Comparison of ENCODE assay signal across 16 mouse cellular contexts in genomic region chr5:133683021-133683420, GRCm38 (mm10).
"Had no signal": no experiment of that assay in that cellular context is flagged by ENCODE, and none has a peak within 500 bp of the region (broad histone marks: within the 10 kb centered on the region; RNA-seq: fewer than 3 reads in every experiment).

No protein-coding gene starts in this region.

- H3K4me3 ChIP-seq: left cerebral cortex, adult 2 months; limb, embryonic 12.5 days; liver, embryonic 13.5 days; lung, embryonic 15.5 days; megakaryocyte, embryonic 14.5 days; midbrain, embryonic 12.5 days; myocyte; neural tube, embryonic 13.5 days had no signal

- H3K9ac ChIP-seq: limb, embryonic 12.5 days; liver, embryonic 13.5 days; liver, postnatal 0 days; lung, embryonic 15.5 days; midbrain, embryonic 12.5 days; neural tube, embryonic 13.5 days had no signal

- ATAC-seq: liver, postnatal 0 days had no signal

- H3K4me2 ChIP-seq: limb, embryonic 12.5 days; liver, embryonic 13.5 days; lung, embryonic 15.5 days; midbrain, embryonic 12.5 days; neural tube, embryonic 13.5 days had no signal

- H3K27ac ChIP-seq: left cerebral cortex, adult 2 months; limb, embryonic 12.5 days; liver, embryonic 13.5 days; lung, embryonic 15.5 days; macrophage; midbrain, embryonic 12.5 days; neural tube, embryonic 13.5 days; stomach, postnatal 0 days had no signal

- H3K9me3 ChIP-seq: limb, embryonic 12.5 days; liver, embryonic 13.5 days; lung, embryonic 15.5 days; midbrain, embryonic 12.5 days; neural tube, embryonic 13.5 days had no signal

- DNase-seq: kidney, postnatal 10 days; liver; liver, embryonic 13.5 days; liver, postnatal 0 days; lung, postnatal 14 days; right cerebral cortex, adult 18-20 months; thymus, postnatal 4 days had no signal

- H3K4me1 ChIP-seq: limb, embryonic 12.5 days; liver, embryonic 13.5 days; lung, embryonic 15.5 days; megakaryocyte, embryonic 14.5 days; midbrain, embryonic 12.5 days; neural tube, embryonic 13.5 days had no signal

- H3K27me3 ChIP-seq: limb, embryonic 12.5 days; liver, embryonic 13.5 days; lung, embryonic 15.5 days; megakaryocyte, embryonic 14.5 days; midbrain, embryonic 12.5 days; neural tube, embryonic 13.5 days had no signal

- H3K36me3 ChIP-seq: limb, embryonic 12.5 days; liver, embryonic 13.5 days; lung, embryonic 15.5 days; midbrain, embryonic 12.5 days; neural tube, embryonic 13.5 days had no signal
